13 mouse cellular contexts compared by ENCODE assay signal in genomic region chr5:88724030-88724429, GRCm38 (mm10). TPM values are rescaled to one million over a fixed set of nuclear protein-coding genes. Genes with fewer than 3 reads are reported as not detected.
DNase-seq lines count a peak whose midpoint lies in the region; TF ChIP-seq lines count a peak whose summit lies in the region.
"Had no signal": no experiment of that assay in that cellular context is flagged by ENCODE, and none has a peak within 500 bp of the region (broad histone marks: within the 10 kb centered on the region; RNA-seq: fewer than 3 reads in every experiment).

No protein-coding gene starts in this region.

- no peak overlapping the region for H3K4me3 ChIP-seq in gastrocnemius, adult 2 months
- H3K4me3 ChIP-seq: embryonic facial prominence, embryonic 12.5 days had no signal

- no peak for TF ChIP-seq CTCF in gastrocnemius, adult 2 months (IDR thresholded peaks at IDR 0.05)

- intact Hi-C loops in gastrocnemius, adult 2 months (cut with DNase I) = no loop called here

- no peak overlapping the region for H3K27ac ChIP-seq in gastrocnemius, adult 2 months
- H3K27ac ChIP-seq: embryonic facial prominence, embryonic 12.5 days had no signal

- DNase-seq in adrenal gland, adult (ENCODE audit: inconsistent age in 2 of 2, low spot score in 1 of 2) = peak; percentile 33 to 65
- no peak for DNase-seq in adrenal gland, postnatal 4 days (ENCODE audit: low spot score in 2 of 2)
- peak; percentile 5 for DNase-seq in ovary, adult 18-20 months (ENCODE audit: low spot score)
- no peak for DNase-seq in ovary, postnatal 36 days (ENCODE audit: low spot score)
- DNase-seq in liver = peak; percentile 77
- DNase-seq in cerebellum, postnatal 4 days (ENCODE audit: low spot score in 2 of 2) = no peak
- DNase-seq in T-cell, adult 2 months (ENCODE audit: low spot score) = no peak
- no peak for DNase-seq in gastrocnemius, adult 2 months
- DNase-seq: cerebellum, postnatal 14 days; kidney, adult 2 months; lung, adult 2 months; spleen, adult 18-20 months had no signal

RNA-seq across cellular contexts. Expression of gene Mob1b, which starts 3.4 kb away (rescaled TPM):
- 10 to 100 TPM; 42.6 to 44.1 TPM for total RNA-seq in adrenal gland, postnatal 4 days (2021)
- 10 to 100 TPM; 18.8 to 23.3 TPM for total RNA-seq in gastrocnemius, adult 2 months (2021)

RNA-seq across cellular contexts. Expression of gene Dck, which starts 40.8 kb away (rescaled TPM):
- total RNA-seq in adrenal gland, postnatal 4 days (2021) = 10 to 100 TPM; 11.9 to 15.7 TPM
- total RNA-seq in gastrocnemius, adult 2 months (2021) = 1 to 10 TPM; 1.0 to 1.4 TPM

RNA-seq across cellular contexts. Expression of gene Grsf1, which starts 48.1 kb away (rescaled TPM):
- 100 to 1,000 TPM; 141 to 146 TPM for total RNA-seq in adrenal gland, postnatal 4 days (2021)
- 100 to 1,000 TPM; 125 to 167 TPM for total RNA-seq in gastrocnemius, adult 2 months (2021)

Comparison
In these comparisons a context has a peak if more than half of its experiments do, and no peak if none do; other contexts are left out.
1. DNase-seq: peak in adrenal gland, adult (2 of 2), ovary, adult 18-20 months (single experiment) and liver (single experiment); none in adrenal gland, postnatal 4 days (0 of 2), ovary, postnatal 36 days (single experiment), cerebellum, postnatal 4 days (0 of 2), T-cell, adult 2 months (single experiment) and gastrocnemius, adult 2 months (single experiment).
2. RNA of gene Dck, which starts 40.8 kb away (total RNA-seq): 11.9 to 15.7 TPM in adrenal gland, postnatal 4 days; 1.0 to 1.4 TPM in gastrocnemius, adult 2 months; every median in the first group is over 4 times any median in the second.